Mouse (Mus musculus) gastrocnemius, adult 18-20 months (tissue): ENCODE measurements around the gene Rdx. TPM values are rescaled to one million over a fixed set of nuclear protein-coding genes. Genes with fewer than 3 reads are reported as not detected.

Experiments
- DNase-seq: peaks from one replicate; pipeline ENCODE4 v3.0.0; 2021; ENCODE audit warnings: low spot score
- long read RNA-seq, 2 experiments: library from polyadenylated mRNA; stranded (forward); transcript quantifications; one replicate each; pipeline ENCODE4 v2.0.0; 2021
- total RNA-seq, 2 experiments: library from RNA; stranded (reverse); gene quantifications; 2 replicates each; pipeline ENCODE4 v1.2.3; 2021

Rdx gene
- 100 to 1,000 TPM; 119 TPM for total RNA-seq
- long read RNA-seq, experiment 1, full-length matches to known transcripts = 154 of 199 reads
- long read RNA-seq, experiment 1, partial matches to known transcripts = 23 of 199 reads
- long read RNA-seq, experiment 1, other reads (novel, unspliced or antisense) = 22 of 199 reads
- long read RNA-seq, experiment 2, full-length matches to known transcripts = 133 of 161 reads
- long read RNA-seq, experiment 2, partial matches to known transcripts = 10 of 161 reads
- long read RNA-seq, experiment 2, other reads (novel, unspliced or antisense) = 18 of 161 reads

GRCm38 (mm10) chr9:52047129-52047820 is at the start of gene Rdx:
Rdx (plus strand) TSS chr9:52047173.
- peak; percentile 7 for DNase-seq

GRCm38 (mm10) chr9:52003501-52003900 is 43.5 kb upstream of the Rdx start:
- DNase-seq = no peak

- DNase-seq = no peak
These were observed 39.6 kb upstream of the Rdx start for GRCm38 (mm10) chr9:52007341-52007740.

GRCm38 (mm10) chr9:52008511-52008910 is 38.5 kb upstream of the Rdx start:
- no peak for DNase-seq

GRCm38 (mm10) chr9:52012311-52012710 is 34.7 kb upstream of the Rdx start:
- DNase-seq = no peak

- no peak for DNase-seq
These were observed 34.1 kb upstream of the Rdx start for GRCm38 (mm10) chr9:52012781-52013436.

- DNase-seq = peak; percentile 9
These were observed 33.0 kb upstream of the Rdx start for GRCm38 (mm10) chr9:52013900-52014455.

- DNase-seq = no peak
These were observed 29.9 kb upstream of the Rdx start for GRCm38 (mm10) chr9:52017091-52017490.

- no peak for DNase-seq
These were observed 29.1 kb upstream of the Rdx start for GRCm38 (mm10) chr9:52017824-52018223.

GRCm38 (mm10) chr9:52018505-52018904 is 28.5 kb upstream of the Rdx start:
- no peak for DNase-seq

- no peak for DNase-seq
These were observed 19.5 kb upstream of the Rdx start for GRCm38 (mm10) chr9:52027257-52028020.

GRCm38 (mm10) chr9:52028521-52029405 is 18.2 kb upstream of the Rdx start:
- DNase-seq = no peak

GRCm38 (mm10) chr9:52031501-52031900 is 15.5 kb upstream of the Rdx start:
- no peak for DNase-seq

- no peak for DNase-seq
These were observed 9.5 kb upstream of the Rdx start for GRCm38 (mm10) chr9:52037493-52037892.

GRCm38 (mm10) chr9:52041657-52042056 is 5.3 kb upstream of the Rdx start:
- DNase-seq = no peak

GRCm38 (mm10) chr9:52046686-52047085 is 287 bp upstream of the Rdx start:
- no peak for DNase-seq

- peak; percentile 85 for DNase-seq
These were observed 1.1 kb downstream of the Rdx start for GRCm38 (mm10) chr9:52047821-52048649.

GRCm38 (mm10) chr9:52048650-52049081 is 1.7 kb downstream of the Rdx start:
- DNase-seq = peak; percentile 21

GRCm38 (mm10) chr9:52049605-52050004 is 2.6 kb downstream of the Rdx start:
- DNase-seq = no peak
